Mouse (Mus musculus) neural tube, embryonic 14.5 days (tissue): ENCODE data around the gene Tshz2. TPM values are rescaled to one million over a fixed set of nuclear protein-coding genes. Genes with fewer than 3 reads are reported as not detected.

Source experiments
- ATAC-seq: fragments of 200-750 bp; cut with Nextera tagmentation; 2 replicates; pipeline ENCODE4 v1.8.0; 2017; ENCODE audit warnings: low read depth, mild to moderate bottlenecking, moderate TSS enrichment, moderate library complexity
- H3K27ac ChIP-seq: fragments of 300-500 bp; sonication (generic); 2 replicates; pipeline ENCODE4 v1.5.1; 2014; ENCODE audit warnings: low read depth, mild to moderate bottlenecking, control low read depth, low read length, moderate library complexity, mixed read lengths
- H3K27me3 ChIP-seq: fragments of 300-500 bp; sonication (generic); 2 replicates; pipeline ENCODE4 v1.6.1; 2014; ENCODE audit warnings: low read length; ENCODE audit not compliant: control insufficient read depth, insufficient read depth
- H3K36me3 ChIP-seq: fragments of 300-500 bp; sonication (generic); 2 replicates; pipeline ENCODE4 v1.6.1; 2014; ENCODE audit warnings: low read length, mixed read lengths; ENCODE audit not compliant: control insufficient read depth, insufficient read depth
- H3K4me1 ChIP-seq: fragments of 300-500 bp; sonication (generic); 2 replicates; pipeline ENCODE4 v1.6.1; 2014; ENCODE audit warnings: low read length; ENCODE audit not compliant: control insufficient read depth, insufficient read depth
- H3K4me2 ChIP-seq: fragments of 300-500 bp; sonication (generic); 2 replicates; pipeline ENCODE4 v1.6.1; 2014; ENCODE audit warnings: mild to moderate bottlenecking, low read depth, low read length, control low read depth
- H3K4me3 ChIP-seq: fragments of 300-500 bp; sonication (generic); 2 replicates; pipeline ENCODE4 v1.5.1; 2014; ENCODE audit warnings: low read depth, low read length, control low read depth, mixed read lengths
- H3K9ac ChIP-seq: fragments of 300-500 bp; sonication (generic); replicated peaks from 2 replicates; pipeline ENCODE4 v1.6.1; 2014; ENCODE audit warnings: low read depth, mild to moderate bottlenecking, control low read depth, low read length, mixed read lengths
- H3K9me3 ChIP-seq: fragments of 300-500 bp; sonication (generic); 2 replicates; pipeline ENCODE4 v1.6.1; 2016; ENCODE audit warnings: low read length; ENCODE audit not compliant: control insufficient read depth
- WGBS: fragments of 180-500 bp; shearing (Covaris S2); extraction: QIAGEN DNeasy Blood & Tissue Kit; methylation state at CpG from one replicate; pipeline ENCODE4 v1.1.7; 2014; 5-methylcytosine and 5-hydroxymethylcytosine counted together
- polyA plus RNA-seq: library from polyadenylated mRNA; unstranded; fragments of >200 nt; fragmentation: Nextera tagmentation; extraction: Ambion mirVana; gene quantifications from 2 replicates; pipeline ENCODE4 v1.2.1, GENCODE M21; 2014

The Tshz2 gene
- polyA plus RNA-seq, 1 experiment from 2014 or later: 54.5 TPM

GRCm38 (mm10) chr2:169834602-169835001 lies 201.8 kb downstream of the Tshz2 start:
- Histone ChIP-seq H3K27ac (no peak overlapping the region), H3K4me1 (peaks cover 15% of the 10 kb centered on the region), H3K27me3 (no peaks in the 10 kb centered on the region), H3K4me2 (no peak overlapping the region), H3K36me3 (no peaks in the 10 kb centered on the region), H3K4me3 (no peak overlapping the region), H3K9ac (no peak overlapping the region), H3K9me3 (no peaks in the 10 kb centered on the region)
- 24% methylated on average over 7 of the region's 7 CpGs for WGBS
- no peak for ATAC-seq

DNA sequence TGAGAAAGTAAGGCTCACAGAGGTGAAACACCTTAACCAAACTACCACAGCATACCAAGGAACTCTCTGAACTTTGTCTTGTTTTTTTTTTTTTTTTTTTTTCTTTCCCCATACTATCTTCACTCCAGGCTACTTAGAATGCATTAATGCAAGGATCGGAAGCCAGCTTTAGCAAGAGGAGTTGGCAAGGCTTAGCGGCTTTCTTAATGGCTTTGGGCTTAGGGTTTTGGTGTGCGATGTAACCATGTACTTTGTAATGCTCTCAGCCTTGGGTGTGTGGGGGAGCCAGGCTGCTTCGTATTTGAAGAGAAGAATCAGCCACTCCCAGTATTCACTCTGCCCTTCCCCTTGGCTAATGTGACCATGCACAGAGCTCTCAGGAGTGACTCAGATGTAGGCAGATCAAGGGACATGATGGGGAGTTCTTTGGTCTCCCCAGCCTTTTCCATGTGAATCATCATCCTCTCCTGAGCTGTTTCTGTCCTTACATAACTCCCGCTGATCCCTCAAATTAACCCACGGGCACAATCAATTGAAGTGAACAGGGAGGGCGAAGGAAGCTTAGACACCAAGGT lies 204.3 kb downstream of the Tshz2 start:
- Histone ChIP-seq H3K36me3 (no peaks in the 10 kb centered on the region), H3K4me1 (peaks cover 11% of the 10 kb centered on the region)
- 74% methylated on average over 7 of the region's 7 CpGs for WGBS

DNA sequence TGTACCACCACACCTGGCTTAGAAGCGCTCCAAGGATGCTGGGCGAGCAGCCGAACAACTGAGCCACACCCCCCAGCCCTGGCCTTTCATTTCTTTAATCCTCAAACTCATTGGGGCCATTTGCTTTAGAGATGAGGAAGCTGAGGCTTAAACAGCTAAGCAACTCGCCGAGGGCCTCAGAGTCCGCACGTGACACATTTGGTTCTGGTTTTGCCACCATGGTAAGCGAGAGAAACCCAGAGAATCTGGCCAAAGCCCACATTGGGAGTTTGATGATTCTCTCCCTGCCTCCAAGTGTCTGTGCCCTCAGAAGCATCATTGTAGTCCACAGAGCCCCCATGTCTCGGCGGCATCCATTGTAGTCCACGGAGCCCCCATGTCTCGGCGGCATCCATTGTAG lies 205.7 kb downstream of the Tshz2 start:
- no peak overlapping the region for H3K4me3 ChIP-seq
- no peak for ATAC-seq
- peaks cover 8% of the 10 kb centered on the region for H3K4me1 ChIP-seq
- H3K27me3 ChIP-seq: no peaks in the 10 kb centered on the region
- H3K9ac ChIP-seq: no peak overlapping the region
- no peaks in the 10 kb centered on the region for H3K36me3 ChIP-seq
- 96% methylated on average over 13 of the region's 13 CpGs for WGBS
- H3K9me3 ChIP-seq: no peaks in the 10 kb centered on the region
- H3K4me2 ChIP-seq: no peak overlapping the region
- no peak overlapping the region for H3K27ac ChIP-seq

More for the DNA sequence above, 204.3 kb downstream of the Tshz2 start:
- H3K4me2 ChIP-seq: no peak overlapping the region
- no peak overlapping the region for H3K27ac ChIP-seq
- H3K9ac ChIP-seq: no peak overlapping the region
- no peaks in the 10 kb centered on the region for H3K27me3 ChIP-seq
- no peaks in the 10 kb centered on the region for H3K9me3 ChIP-seq
- H3K4me3 ChIP-seq: no peak overlapping the region
- no peak for ATAC-seq

DNA sequence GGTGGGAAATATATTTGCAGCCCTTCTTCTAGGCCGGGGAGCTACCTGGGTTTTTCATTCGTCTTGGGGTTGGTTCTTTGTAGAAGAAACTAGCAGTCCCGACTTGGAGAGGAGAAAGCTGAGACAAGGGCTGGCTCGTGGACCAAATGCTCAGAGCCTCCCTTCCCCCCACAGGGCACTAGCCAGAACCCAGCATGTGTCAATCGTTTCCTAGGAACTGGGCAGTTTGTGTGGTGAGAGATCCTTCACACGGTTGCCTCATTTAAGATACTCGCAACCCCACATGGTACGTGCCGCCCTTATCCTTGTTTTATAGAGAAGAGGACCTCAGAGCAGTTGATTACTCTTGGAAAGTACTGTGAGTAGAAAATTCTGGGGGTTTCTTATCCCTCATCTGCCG lies 208.6 kb downstream of the Tshz2 start:
- H3K4me1 ChIP-seq: 0 out of 2 replicates have a peak, but pooled peaks cover 3% of the 10 kb centered on the region
- no peak overlapping the region for H3K4me3 ChIP-seq
- no peaks in the 10 kb centered on the region for H3K9me3 ChIP-seq
- 74% methylated on average over 10 of the region's 10 CpGs for WGBS
- H3K36me3 ChIP-seq: no peaks in the 10 kb centered on the region
- H3K27me3 ChIP-seq: no peaks in the 10 kb centered on the region
- H3K4me2 ChIP-seq: no peak overlapping the region
- no peak overlapping the region for H3K27ac ChIP-seq
- ATAC-seq: no peak
- no peak overlapping the region for H3K9ac ChIP-seq

- ATAC-seq: no peak
- Histone ChIP-seq H3K4me2 (no peak overlapping the region), H3K27me3 (no peaks in the 10 kb centered on the region), H3K4me3 (no peak overlapping the region), H3K9me3 (no peaks in the 10 kb centered on the region), H3K36me3 (no peaks in the 10 kb centered on the region), H3K27ac (no peak overlapping the region), H3K9ac (no peak overlapping the region), H3K4me1 (no peaks in the 10 kb centered on the region)
- WGBS: 79% methylated on average over 6 of the region's 6 CpGs
Measured at GRCm38 (mm10) chr2:169842494-169842893, 209.7 kb downstream of the Tshz2 start.

DNA sequence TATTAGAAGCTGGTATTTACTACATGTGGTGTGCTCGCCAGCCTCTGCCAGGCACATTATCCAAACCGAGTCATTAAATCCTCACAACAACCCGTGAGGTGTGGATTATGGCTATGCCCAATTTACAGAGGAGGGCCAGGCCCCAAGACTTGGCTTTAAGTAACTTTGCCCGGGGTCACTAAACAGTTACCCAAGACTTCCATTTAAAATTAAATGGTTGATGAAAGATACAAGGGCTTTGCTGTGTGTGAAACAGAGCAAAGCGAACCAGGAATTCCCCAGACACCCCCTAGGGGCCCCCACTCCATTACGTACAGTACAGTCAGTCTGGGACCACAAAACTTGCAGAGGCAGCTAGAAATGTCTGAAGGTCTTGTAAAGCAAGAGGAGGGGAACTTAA lies 210.7 kb downstream of the Tshz2 start:
- Histone ChIP-seq H3K36me3 (no peaks in the 10 kb centered on the region), H3K27me3 (no peaks in the 10 kb centered on the region), H3K9ac (no peak overlapping the region), H3K4me2 (no peak overlapping the region), H3K4me1 (no peaks in the 10 kb centered on the region), H3K9me3 (no peaks in the 10 kb centered on the region), H3K4me3 (no peak overlapping the region), H3K27ac (no peak overlapping the region)
- ATAC-seq: no peak
- WGBS: 47% methylated on average over 6 of the region's 6 CpGs

DNA sequence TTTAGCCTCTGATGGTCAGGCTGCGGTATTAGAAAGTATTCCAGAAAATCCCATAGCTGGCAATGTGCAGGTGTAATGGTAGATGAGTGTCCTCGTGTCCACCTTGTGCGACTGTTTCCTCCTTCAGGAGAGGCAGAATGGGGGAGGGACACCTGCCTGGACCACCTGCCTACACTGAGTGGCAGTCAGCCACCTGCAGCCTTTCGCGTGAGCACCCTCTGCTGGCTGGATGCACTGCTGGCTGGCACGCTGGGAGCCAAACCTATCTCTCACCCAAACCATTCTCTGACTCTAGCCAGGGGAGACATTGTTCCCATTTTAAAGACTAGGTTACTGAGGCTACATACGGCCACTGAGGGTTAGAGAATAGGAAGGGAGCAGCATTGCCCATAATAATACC lies 216.3 kb downstream of the Tshz2 start:
- H3K4me1 ChIP-seq: no peaks in the 10 kb centered on the region
- H3K27me3 ChIP-seq: no peaks in the 10 kb centered on the region
- H3K9me3 ChIP-seq: no peaks in the 10 kb centered on the region
- H3K4me3 ChIP-seq: no peak overlapping the region
- 47% methylated on average over 7 of the region's 7 CpGs for WGBS
- ATAC-seq: no peak
- H3K27ac ChIP-seq: no peak overlapping the region
- no peak overlapping the region for H3K4me2 ChIP-seq
- H3K36me3 ChIP-seq: no peaks in the 10 kb centered on the region
- H3K9ac ChIP-seq: no peak overlapping the region

DNA sequence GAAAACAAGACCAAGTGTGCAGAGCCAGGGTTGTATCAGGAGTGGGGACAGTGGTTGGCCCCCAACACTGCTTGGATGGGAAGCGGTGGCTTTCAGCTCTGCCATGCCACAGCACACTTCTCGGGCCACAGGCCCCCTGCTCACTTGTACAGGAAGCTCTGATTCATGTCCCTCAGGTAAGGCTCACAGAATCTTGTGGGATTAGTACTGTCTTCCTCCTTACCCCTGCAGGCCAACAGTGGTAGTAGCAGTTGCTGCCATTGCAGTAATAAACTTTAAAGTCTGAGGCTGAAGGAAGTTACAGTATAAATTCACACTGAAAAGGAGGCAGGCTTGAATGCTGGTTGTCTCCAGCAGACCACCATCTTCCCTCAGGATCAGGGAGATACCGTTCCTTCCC lies 216.7 kb downstream of the Tshz2 start:
- Histone ChIP-seq H3K4me1 (no peaks in the 10 kb centered on the region), H3K4me3 (no peak overlapping the region), H3K9ac (no peak overlapping the region), H3K27ac (no peak overlapping the region), H3K27me3 (no peaks in the 10 kb centered on the region), H3K36me3 (no peaks in the 10 kb centered on the region), H3K9me3 (no peaks in the 10 kb centered on the region), H3K4me2 (no peak overlapping the region)
- no peak for ATAC-seq
- WGBS: 69% methylated on average over 3 of the region's 3 CpGs

- no peak for ATAC-seq
- Histone ChIP-seq H3K9ac (no peak overlapping the region), H3K4me1 (no peaks in the 10 kb centered on the region)
Measured at GRCm38 (mm10) chr2:169851606-169852005, 218.8 kb downstream of the Tshz2 start.

More at GRCm38 (mm10) chr2:169851606-169852005, 218.8 kb downstream of the Tshz2 start:
- Histone ChIP-seq H3K36me3 (no peaks in the 10 kb centered on the region), H3K27ac (no peak overlapping the region), H3K4me3 (no peak overlapping the region), H3K9me3 (no peaks in the 10 kb centered on the region), H3K4me2 (no peak overlapping the region), H3K27me3 (no peaks in the 10 kb centered on the region)
- WGBS: 90% methylated on average over 5 of the region's 5 CpGs
